Mouse (Mus musculus): ENCODE results near the gene Usp44.

DNA sequence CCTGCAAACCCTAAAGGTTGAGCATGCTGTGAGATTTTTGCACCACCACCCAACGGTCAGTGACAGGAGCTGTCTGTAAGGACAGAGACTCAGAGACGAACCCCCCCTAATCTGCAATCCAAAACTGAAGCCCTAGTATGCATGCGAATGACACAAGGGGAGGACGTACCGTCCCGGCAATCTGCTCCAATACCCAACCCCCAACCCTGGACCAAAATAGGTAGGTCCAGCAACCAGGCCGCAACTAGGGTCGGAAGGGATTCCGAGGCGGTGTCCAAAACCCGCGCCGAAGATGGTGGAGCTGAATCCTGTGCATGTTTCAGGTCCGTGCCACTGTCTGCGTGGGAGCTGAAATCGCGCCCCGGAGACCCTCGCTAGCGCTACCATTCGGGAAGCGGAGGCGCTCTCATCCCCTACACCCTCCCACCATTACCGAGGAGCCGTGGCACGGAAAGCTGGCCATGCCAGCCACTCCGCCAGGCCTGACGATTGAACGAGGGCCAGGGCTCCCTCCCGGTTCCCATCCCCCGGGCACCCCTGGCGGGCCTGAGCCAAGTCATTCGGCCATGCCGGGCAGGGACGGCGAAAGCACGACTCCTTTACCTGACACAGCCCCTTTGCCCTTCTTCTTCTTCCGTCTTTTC is 57.7 kb downstream of the Usp44 start:
- TF ChIP-seq TCF12 (IDR thresholded peaks at IDR 0.05; ENCODE audit: low read depth, low read length), result peak; percentile 27; the same call in 1 of the 2 replicates
- TF ChIP-seq CTCF (conservative IDR thresholded peaks at IDR 0.05 in 1 of 2, IDR thresholded peaks at IDR 0.05 in 1 of 2; ENCODE audit: low read depth in 2 of 2, low read length in 2 of 2), result no peak
- TF ChIP-seq POLR2A (IDR thresholded peaks at IDR 0.05; ENCODE audit: low read depth, low read length), result no peak
- TF ChIP-seq TBP (conservative IDR thresholded peaks at IDR 0.05; ENCODE audit: low read depth, low read length), result no peak
- TF ChIP-seq RCOR1 (conservative IDR thresholded peaks at IDR 0.05; ENCODE audit: low read depth, low read length), result no peak
- TF ChIP-seq IRF4 (IDR thresholded peaks at IDR 0.05; ENCODE audit: low read depth, low read length), result peak; percentile 11; the same call in 1 of the 2 replicates
- no peak for TF ChIP-seq USF2 (conservative IDR thresholded peaks at IDR 0.05; ENCODE audit: low read depth, low read length)
- TF ChIP-seq MAZ (IDR thresholded peaks at IDR 0.05; ENCODE audit: low read depth, low read length), result no peak; the same call in 1 of the 2 replicates
- no peak for TF ChIP-seq SMC3 (IDR thresholded peaks at IDR 0.05; ENCODE audit: low read depth, low read length)
- no peak; the same call in 1 of the 2 replicates for TF ChIP-seq MAX (IDR thresholded peaks at IDR 0.05; ENCODE audit: low read length)
- no peak for TF ChIP-seq JUND (conservative IDR thresholded peaks at IDR 0.05; ENCODE audit: low read depth, low read length)
- TF ChIP-seq USF1 (IDR thresholded peaks at IDR 0.05; ENCODE audit: low read depth, low read length), result no peak
- TF ChIP-seq ZMIZ1 (IDR thresholded peaks at IDR 0.05; ENCODE audit: low read depth, low read length), result no peak
- peak; percentile 62 for TF ChIP-seq SIN3A (IDR thresholded peaks at IDR 0.05; ENCODE audit: low read length)

Measured in CH12.LX (cell line).